Comparison of ENCODE assay signal across 8 mouse cellular contexts in the genomic region with DNA sequence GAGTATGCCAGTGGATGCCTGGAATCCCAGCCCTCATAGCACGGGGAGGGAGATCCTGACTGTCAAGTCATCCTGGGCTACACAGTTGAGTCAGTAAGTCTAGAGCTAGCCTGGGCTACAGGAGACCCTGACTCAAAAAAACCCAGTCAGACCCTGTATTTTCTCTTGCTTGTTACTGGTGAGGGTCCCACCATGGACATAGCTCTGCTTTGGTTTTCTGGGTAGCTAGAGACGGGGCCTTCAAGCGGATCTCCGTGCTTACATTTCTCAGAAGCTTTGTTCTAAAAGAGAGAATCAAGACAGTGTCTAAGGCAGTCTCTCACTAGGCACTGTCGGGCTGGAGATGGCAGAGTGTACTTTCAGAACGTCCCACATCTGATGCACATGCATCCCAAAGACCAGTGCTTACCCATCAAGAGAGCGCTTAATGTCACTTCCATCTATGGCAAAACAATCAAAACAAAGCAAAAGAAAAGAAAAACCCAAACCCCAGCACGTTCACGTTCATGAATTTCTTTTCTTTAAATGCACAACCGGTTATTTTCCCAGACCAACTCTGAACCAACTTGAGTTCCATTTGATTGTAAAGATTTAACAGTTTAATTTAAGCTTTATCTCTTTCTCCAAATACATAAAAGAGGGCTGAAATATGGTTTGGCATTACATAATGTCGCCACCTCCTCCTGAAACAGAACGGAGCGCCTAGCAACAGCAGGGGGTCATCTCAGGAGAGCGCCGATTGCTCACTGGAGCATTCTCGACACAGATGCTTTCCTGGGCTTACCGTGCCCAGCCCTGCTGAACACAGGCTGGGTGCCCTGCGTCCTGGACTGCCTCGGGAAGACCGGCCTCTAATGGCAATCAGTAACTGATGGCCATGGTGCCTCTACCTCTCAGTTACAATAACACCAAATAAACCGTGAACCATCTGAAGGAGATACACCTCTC.
A peak's percentile ranks its signal among the peaks of the same experiment; 100 is the strongest.
DNase-seq lines count a peak whose midpoint lies in the region.

No protein-coding gene starts in this region.

- peak; percentile 46 for DNase-seq in kidney, adult 11 months
- no peak for DNase-seq in kidney, adult 18-20 months
- peak; percentile 89 to 90 for DNase-seq in cerebellum, postnatal 25 days
- peak; percentile 54 for DNase-seq in kidney, postnatal 10 days
- peak; percentile 60 for DNase-seq in retina, postnatal 1 day
- no peak for DNase-seq in yolk sac, embryonic 10.5 days (ENCODE audit: low spot score)
- DNase-seq in urinary bladder, postnatal 10 days (ENCODE audit: low spot score) = no peak
- DNase-seq in c-Kit-positive CD71-positive TER-119-positive erythroid progenitor cells, embryonic 14.5 days (ENCODE audit: low spot score) = no peak

Comparison
In these comparisons a context has a peak if more than half of its experiments do, and no peak if none do; other contexts are left out.
1. DNase-seq: peak in kidney, adult 11 months (single experiment), cerebellum, postnatal 25 days (2 of 2), kidney, postnatal 10 days (single experiment) and retina, postnatal 1 day (single experiment); none in kidney, adult 18-20 months (single experiment), yolk sac, embryonic 10.5 days (single experiment), urinary bladder, postnatal 10 days (single experiment) and c-Kit-positive CD71-positive TER-119-positive erythroid progenitor cells, embryonic 14.5 days (single experiment).